Mouse (Mus musculus) liver, embryonic 14.5 days (tissue): Measurements from ENCODE around the gene Nktr.

Experiments used
- CTCF ChIP-seq: IDR thresholded peaks from 2 replicates; pipeline ENCODE4 v1.5.1; 2016; ENCODE audit warnings: antibody characterized with exemption, low read depth, control low read depth
- EP300 ChIP-seq: IDR thresholded peaks from 2 replicates; pipeline ENCODE4 v1.6.1; 2016; ENCODE audit warnings: antibody characterized with exemption, low read depth

DNA sequence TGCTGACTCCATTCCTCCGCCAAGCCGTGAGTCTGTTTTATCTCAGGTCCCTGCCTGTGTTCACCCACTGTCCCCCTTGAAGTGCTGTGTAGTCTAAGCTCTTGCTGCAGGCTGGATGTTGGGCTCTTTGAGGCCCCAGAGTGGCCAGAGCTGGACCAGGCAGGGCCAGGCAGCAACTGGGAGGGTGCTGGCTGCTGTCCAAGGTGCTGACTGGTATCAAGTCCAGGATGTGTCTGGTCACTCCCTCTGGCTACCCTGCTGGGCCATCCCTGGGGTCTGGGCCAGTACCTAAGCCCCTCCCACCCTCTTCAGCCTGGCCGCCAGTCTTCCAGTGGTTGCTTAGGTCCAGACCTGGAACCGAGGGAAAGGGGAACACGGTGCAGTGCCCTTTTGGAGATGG lies 72.2 kb downstream of the Nktr start:
- TF ChIP-seq CTCF (no peak), EP300 (no peak)
